Comparison of ENCODE assay signal across 10 mouse cellular contexts in the genomic region with DNA sequence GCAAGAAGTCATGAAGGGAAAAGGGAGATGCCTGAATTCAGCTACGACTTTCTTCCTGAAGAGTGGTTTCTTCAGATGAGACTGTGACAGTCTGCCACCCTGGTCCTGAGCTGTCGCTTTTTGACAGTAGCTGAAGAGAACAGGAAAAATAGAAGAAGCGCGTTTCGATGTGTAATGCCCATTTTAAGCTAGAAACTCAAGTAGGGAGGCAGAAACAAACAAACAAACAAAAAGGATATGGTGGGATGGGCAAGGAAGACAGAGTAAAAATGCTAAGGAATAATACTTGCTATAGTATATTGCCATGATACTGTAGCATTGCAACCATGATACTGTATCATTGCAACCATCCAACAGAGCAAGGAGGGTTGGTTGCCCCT. TPM values are rescaled to one million over a fixed set of nuclear protein-coding genes. Genes with fewer than 3 reads are reported as not detected.
DNase-seq lines count a peak whose midpoint lies in the region; ATAC-seq lines count a peak whose summit lies in the region.
"Had no signal": no experiment of that assay in that cellular context is flagged by ENCODE, and none has a peak within 500 bp of the region (broad histone marks: within the 10 kb centered on the region; RNA-seq: fewer than 3 reads in every experiment).

No protein-coding gene starts in this region.

- H3K9ac ChIP-seq in kidney, embryonic 15.5 days, result no peak overlapping the region
- H3K9ac ChIP-seq in embryonic facial prominence, embryonic 11.5 days (replicated peaks; ENCODE audit: low read length), result no peak overlapping the region
- peak overlapping the region; percentile 88 for H3K9ac ChIP-seq in hindbrain, embryonic 13.5 days
- peak overlapping the region; percentile 79 for H3K9ac ChIP-seq in midbrain, embryonic 14.5 days (replicated peaks; ENCODE audit: low read length)
- H3K9ac ChIP-seq: liver, embryonic 15.5 days had no signal

- peak overlapping the region; percentile 52 for H3K4me3 ChIP-seq in kidney, embryonic 15.5 days (replicated peaks)
- peak overlapping the region; percentile 40 for H3K4me3 ChIP-seq in embryonic facial prominence, embryonic 11.5 days (ENCODE audit: low read depth, low read length)
- peak overlapping the region; percentile 56 for H3K4me3 ChIP-seq in hindbrain, embryonic 13.5 days
- peak overlapping the region; percentile 59 for H3K4me3 ChIP-seq in midbrain, embryonic 14.5 days (replicated peaks; ENCODE audit: low read depth, low read length)

- H3K4me2 ChIP-seq in kidney, embryonic 15.5 days, result peak overlapping the region; percentile 94
- H3K4me2 ChIP-seq in embryonic facial prominence, embryonic 11.5 days (ENCODE audit: low read depth, low read length), result peak overlapping the region; percentile 89; the same call in 1 of the 2 replicates
- peak overlapping the region; percentile 86 for H3K4me2 ChIP-seq in hindbrain, embryonic 13.5 days
- H3K4me2 ChIP-seq in midbrain, embryonic 14.5 days (ENCODE audit: low read length), result peak overlapping the region; percentile 96

- intact Hi-C loops in gastrocnemius, postnatal 36 days (cut with DNase I), result loop anchor here (1.0 kb wide), 1 partner anchor 153 kb away; no protein-coding TSS in a partner anchor

- 4% methylated on average over 5 of the region's 5 CpGs for WGBS in kidney, embryonic 15.5 days
- WGBS in embryonic facial prominence, embryonic 11.5 days, result 8% methylated on average over 5 of the region's 5 CpGs
- WGBS in hindbrain, embryonic 13.5 days, result 7% methylated on average over 5 of the region's 5 CpGs
- WGBS in midbrain, embryonic 14.5 days, result 6% methylated on average over 5 of the region's 5 CpGs

- DNase-seq in kidney, postnatal 10 days, result no peak
- DNase-seq in embryonic facial prominence, embryonic 11.5 days (ENCODE audit: low spot score), result no peak
- DNase-seq in midbrain, embryonic 14.5 days, result no peak
- DNase-seq in MN1 (ENCODE audit: low spot score), result no peak
- no peak for DNase-seq in gastrocnemius, postnatal 36 days
- DNase-seq in thymus, postnatal 4 days, result no peak

- no peak for ATAC-seq in kidney, embryonic 15.5 days (replicated peaks; ENCODE audit: low FRiP score)
- ATAC-seq in embryonic facial prominence, embryonic 11.5 days (replicated peaks; ENCODE audit: insufficient number of reproducible peaks, low FRiP score, low TSS enrichment, low read depth), result no peak
- no peak for ATAC-seq in hindbrain, embryonic 13.5 days (ENCODE audit: low FRiP score)
- no peak for ATAC-seq in midbrain, embryonic 14.5 days (ENCODE audit: low FRiP score, low TSS enrichment)

- peaks cover 85% of the 10 kb centered on the region for H3K27me3 ChIP-seq in kidney, embryonic 15.5 days
- peaks cover 62% of the 10 kb centered on the region for H3K27me3 ChIP-seq in embryonic facial prominence, embryonic 11.5 days (ENCODE audit: control insufficient read depth, insufficient read depth, low read length)
- H3K27me3 ChIP-seq in hindbrain, embryonic 13.5 days, result peaks cover 54% of the 10 kb centered on the region
- peaks cover 58% of the 10 kb centered on the region for H3K27me3 ChIP-seq in midbrain, embryonic 14.5 days (ENCODE audit: control insufficient read depth, insufficient read depth, low read length)

- H3K4me1 ChIP-seq in kidney, embryonic 15.5 days, result peaks cover 26% of the 10 kb centered on the region
- H3K4me1 ChIP-seq in embryonic facial prominence, embryonic 11.5 days (ENCODE audit: control insufficient read depth, insufficient read depth, low read length), result 0 out of 2 replicates have a peak, but pooled peaks cover 6% of the 10 kb centered on the region
- H3K4me1 ChIP-seq in hindbrain, embryonic 13.5 days (replicated peaks), result peaks cover 66% of the 10 kb centered on the region
- H3K4me1 ChIP-seq in midbrain, embryonic 14.5 days (ENCODE audit: control insufficient read depth, insufficient read depth, low read length), result peaks cover 32% of the 10 kb centered on the region

- no peaks in the 10 kb centered on the region for H3K36me3 ChIP-seq in kidney, embryonic 15.5 days
- H3K36me3 ChIP-seq in embryonic facial prominence, embryonic 11.5 days (replicated peaks; ENCODE audit: control insufficient read depth, insufficient read depth, low read depth, low read length), result no peaks in the 10 kb centered on the region
- no peaks in the 10 kb centered on the region for H3K36me3 ChIP-seq in hindbrain, embryonic 13.5 days
- no peaks in the 10 kb centered on the region for H3K36me3 ChIP-seq in midbrain, embryonic 14.5 days (ENCODE audit: control insufficient read depth, insufficient read depth, low read length)
- H3K36me3 ChIP-seq: liver, embryonic 15.5 days had no signal

- H3K27ac ChIP-seq in kidney, embryonic 15.5 days, result no peak overlapping the region
- no peak overlapping the region for H3K27ac ChIP-seq in embryonic facial prominence, embryonic 11.5 days (replicated peaks; ENCODE audit: low read depth, low read length)
- peak overlapping the region; percentile 96 for H3K27ac ChIP-seq in hindbrain, embryonic 13.5 days
- peak overlapping the region; percentile 88; the same call in 1 of the 2 replicates for H3K27ac ChIP-seq in midbrain, embryonic 14.5 days (replicated peaks; ENCODE audit: low read depth, low read length)
- H3K27ac ChIP-seq: liver, embryonic 15.5 days had no signal

- no peaks in the 10 kb centered on the region for H3K9me3 ChIP-seq in kidney, embryonic 15.5 days (replicated peaks)
- no peaks in the 10 kb centered on the region for H3K9me3 ChIP-seq in embryonic facial prominence, embryonic 11.5 days (replicated peaks; ENCODE audit: control insufficient read depth, low read length)
- H3K9me3 ChIP-seq in hindbrain, embryonic 13.5 days, result no peaks in the 10 kb centered on the region
- H3K9me3 ChIP-seq in midbrain, embryonic 14.5 days (ENCODE audit: control insufficient read depth, low read length), result no peaks in the 10 kb centered on the region
- H3K9me3 ChIP-seq: liver, embryonic 15.5 days had no signal

RNA-seq across cellular contexts. Expression of a gene that starts 27.9 kb away (rescaled TPM):
- polyA plus RNA-seq in kidney, embryonic 15.5 days (2015; fragmentation: Nextera tagmentation; extraction: Ambion mirVana), result 0.18 and 0.53 TPM in 2 replicates
- polyA plus RNA-seq in embryonic facial prominence, embryonic 11.5 days (2014; fragmentation: Nextera tagmentation; extraction: Ambion mirVana), result 4.9 and 6.6 TPM in 2 replicates
- 64.6 and 91.3 TPM in 2 replicates for polyA plus RNA-seq in hindbrain, embryonic 13.5 days (2015; fragmentation: Nextera tagmentation; extraction: Ambion mirVana)
- 8.9 and 13.3 TPM in 2 replicates for polyA plus RNA-seq in midbrain, embryonic 14.5 days (2014; fragmentation: Nextera tagmentation; extraction: Ambion mirVana)
- total RNA-seq in gastrocnemius, postnatal 36 days (2021), result not detected
- total RNA-seq: gastrocnemius, postnatal 14 days had no signal

RNA-seq across cellular contexts. Expression of a gene that starts 28.2 kb away (rescaled TPM):
- polyA plus RNA-seq in kidney, embryonic 15.5 days (2015; fragmentation: Nextera tagmentation; extraction: Ambion mirVana), result 22.1 and 23.9 TPM in 2 replicates
- 32.8 and 33.0 TPM in 2 replicates for polyA plus RNA-seq in embryonic facial prominence, embryonic 11.5 days (2014; fragmentation: Nextera tagmentation; extraction: Ambion mirVana)
- polyA plus RNA-seq in hindbrain, embryonic 13.5 days (2015; fragmentation: Nextera tagmentation; extraction: Ambion mirVana), result 35.4 and 39.2 TPM in 2 replicates
- polyA plus RNA-seq in midbrain, embryonic 14.5 days (2014; fragmentation: Nextera tagmentation; extraction: Ambion mirVana), result 32.5 and 42.9 TPM in 2 replicates
- 1 to 10 TPM; 3.0 to 3.3 TPM for total RNA-seq in gastrocnemius, postnatal 36 days (2021)

RNA-seq across cellular contexts. Expression of a gene that starts 59.3 kb away (rescaled TPM):
- polyA plus RNA-seq in kidney, embryonic 15.5 days (2015; fragmentation: Nextera tagmentation; extraction: Ambion mirVana), result 15.8 and 19.6 TPM in 2 replicates
- polyA plus RNA-seq in embryonic facial prominence, embryonic 11.5 days (2014; fragmentation: Nextera tagmentation; extraction: Ambion mirVana), result 6.0 and 6.5 TPM in 2 replicates
- 5.7 and 6.5 TPM in 2 replicates for polyA plus RNA-seq in hindbrain, embryonic 13.5 days (2015; fragmentation: Nextera tagmentation; extraction: Ambion mirVana)
- 2.6 and 4.5 TPM in 2 replicates for polyA plus RNA-seq in midbrain, embryonic 14.5 days (2014; fragmentation: Nextera tagmentation; extraction: Ambion mirVana)
- total RNA-seq in gastrocnemius, postnatal 36 days (2021), result 1 to 10 TPM; 8.2 to 8.6 TPM

Comparison
In these comparisons a context has a peak if more than half of its experiments do, and no peak if none do; other contexts are left out.
1. H3K27ac ChIP-seq: peak in hindbrain, embryonic 13.5 days (single experiment) and midbrain, embryonic 14.5 days (single experiment); none in kidney, embryonic 15.5 days (single experiment) and embryonic facial prominence, embryonic 11.5 days (single experiment).
2. H3K9ac ChIP-seq: peak in hindbrain, embryonic 13.5 days (single experiment) and midbrain, embryonic 14.5 days (single experiment); none in kidney, embryonic 15.5 days (single experiment) and embryonic facial prominence, embryonic 11.5 days (single experiment).
3. Peak in every context shown above with its lines, with median percentiles within 50 percentile points of each other: H3K4me2 ChIP-seq and H3K4me3 ChIP-seq.